Mouse (Mus musculus) ES-Bruce4 (cell line): ENCODE results near the gene Elavl4.

Experiments
- CTCF ChIP-seq: IDR thresholded peaks from one replicate; pipeline ENCODE4 v1.8.1; 2011; ENCODE audit warnings: low read depth, low read length
- EP300 ChIP-seq: IDR thresholded peaks from 2 replicates; pipeline ENCODE4 v1.6.1; 2011; ENCODE audit warnings: low read depth, low read length; ENCODE audit not compliant: insufficient read depth
- POLR2A ChIP-seq: IDR thresholded peaks from one replicate; pipeline ENCODE4 v1.8.1; 2011; ENCODE audit warnings: low read length; ENCODE audit not compliant: insufficient read depth

GRCm38 (mm10) chr4:110306972-110307371, 44.7 kb downstream of the Elavl4 start:
- no peak for TF ChIP-seq POLR2A
- TF ChIP-seq CTCF, result no peak
- TF ChIP-seq EP300, result no peak
